Mouse (Mus musculus) left cerebral cortex, postnatal 4 days (tissue): Measurements from ENCODE around the gene Tns1. TPM values are rescaled to one million over a fixed set of nuclear protein-coding genes. Genes with fewer than 3 reads are reported as not detected.

ENCODE experiments used
- DNase-seq: peaks from one replicate; pipeline ENCODE4 v3.0.0-alpha.2; 2022
- intact Hi-C: fragments of 180-260 bp; cut with DNase I; formaldehyde crosslinking; loops from one replicate; pipeline ENCODE4 v1.15.1; 2025
- total RNA-seq, 2 experiments: library from RNA; stranded (reverse); gene quantifications; 2 replicates each; pipeline ENCODE4 v1.2.3; 2021

The Tns1 gene
- total RNA-seq, 2 experiments from 2014 or later = 19.6 to 21.4 TPM

DNA sequence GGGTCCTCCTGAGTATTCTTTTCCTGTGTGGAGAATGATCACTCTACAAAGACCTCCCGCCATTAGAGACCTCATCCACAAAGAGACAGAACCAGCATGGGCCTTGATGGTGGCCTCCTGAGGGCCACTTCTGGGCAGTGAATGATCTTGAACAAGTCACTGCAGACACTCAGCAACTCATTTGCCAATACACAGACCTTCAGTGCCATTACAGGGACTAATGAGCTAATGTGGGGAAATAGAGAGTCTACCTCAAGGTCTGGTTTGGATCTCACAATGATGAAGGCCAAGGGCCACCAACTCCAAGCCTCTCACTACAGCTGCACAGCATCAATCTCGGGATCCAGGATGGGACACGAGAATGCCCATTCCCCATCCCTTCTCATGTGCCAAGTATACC lies 127.6 kb downstream of the Tns1 start:
- no peak for DNase-seq
- intact Hi-C loops = loop anchor here (10.0 kb wide), 1 partner anchor 78 kb away; no protein-coding TSS in a partner anchor

DNA sequence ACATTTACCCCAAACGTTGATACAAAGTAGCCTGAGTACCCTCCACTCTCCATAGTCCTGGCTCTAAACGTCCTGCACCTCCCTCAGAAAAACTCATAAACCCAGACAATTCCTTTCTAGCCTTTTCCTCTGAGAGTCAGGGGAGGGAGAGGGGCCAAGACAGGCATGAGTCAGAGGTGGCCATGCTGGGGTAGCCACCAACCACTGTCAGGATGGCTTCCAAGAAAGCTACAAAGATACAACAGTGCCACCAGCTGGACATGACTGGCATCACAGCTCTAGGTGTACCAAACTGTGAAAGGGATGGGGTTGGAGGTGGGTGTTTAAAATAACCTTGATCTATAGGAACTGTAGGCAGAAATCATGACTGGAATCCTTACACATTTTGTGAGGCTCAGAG lies 128.0 kb downstream of the Tns1 start:
- intact Hi-C loops = loop anchor here (10.0 kb wide), 1 partner anchor 79 kb away; no protein-coding TSS in a partner anchor
- DNase-seq = peak; percentile 64

DNA sequence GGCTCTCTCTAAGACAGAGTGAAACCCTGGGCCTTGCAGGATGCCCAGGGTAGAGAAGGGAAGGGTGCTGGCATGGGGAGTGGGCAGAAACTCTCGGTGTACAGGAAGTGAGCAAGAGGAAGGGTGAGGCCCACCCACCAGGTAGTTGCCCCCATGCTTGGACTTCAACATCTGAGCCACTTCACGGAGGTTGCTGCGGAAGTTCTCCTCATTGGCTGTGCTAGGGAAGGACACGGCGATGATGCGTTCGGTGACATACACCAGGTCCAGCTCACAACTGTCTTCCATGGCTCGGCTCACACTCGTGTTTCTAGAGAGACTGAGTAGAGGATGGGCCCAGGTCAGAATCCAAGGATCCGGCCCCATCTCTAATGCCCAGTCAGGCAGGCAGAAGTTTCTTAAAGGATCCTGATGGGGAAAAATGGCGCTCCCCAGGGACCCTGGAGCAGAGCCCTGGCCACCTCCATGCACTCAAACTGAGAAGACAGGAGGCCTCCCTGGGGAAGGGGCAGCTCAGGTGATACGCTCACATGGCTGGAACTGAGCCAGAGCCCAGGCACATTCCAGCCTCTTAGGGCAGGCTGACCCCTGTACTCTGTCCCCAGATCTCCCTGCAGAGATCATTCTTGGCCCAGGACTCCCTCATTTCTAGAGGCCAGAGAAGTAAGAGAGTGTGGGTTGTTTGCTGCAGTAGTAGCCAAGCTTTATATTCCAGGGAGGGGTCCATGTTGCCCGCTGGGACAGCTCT lies 129.0 kb downstream of the Tns1 start:
- intact Hi-C loops = loop anchor here (10.0 kb wide), 1 partner anchor 80 kb away; no protein-coding TSS in a partner anchor
- DNase-seq = no peak

GRCm38 (mm10) chr1:73993901-73994426 lies 130.3 kb downstream of the Tns1 start:
- no peak for DNase-seq
- intact Hi-C loops = loop anchor here (10.0 kb wide), 1 partner anchor 81 kb away; no protein-coding TSS in a partner anchor

DNA sequence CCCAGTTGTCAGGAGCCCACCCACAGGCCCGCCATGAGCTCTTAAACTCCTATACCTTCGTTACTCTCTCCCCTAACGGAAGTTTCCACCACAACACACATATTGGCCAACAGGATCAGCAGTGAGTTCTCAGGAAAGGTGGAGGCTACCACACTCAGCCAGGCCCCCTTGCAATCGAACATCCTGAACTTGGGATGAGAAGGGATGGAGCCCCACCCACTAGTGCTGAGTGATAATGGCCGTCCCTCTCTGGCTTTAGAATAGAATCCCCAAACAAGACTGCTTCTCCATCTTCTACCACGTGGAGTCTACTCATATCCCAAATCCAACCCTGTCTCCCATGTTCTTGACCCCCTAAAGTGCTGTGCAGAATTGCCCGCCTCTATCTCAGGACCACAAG lies 131.0 kb downstream of the Tns1 start:
- intact Hi-C loops = loop anchor here (10.0 kb wide), 1 partner anchor 82 kb away; no protein-coding TSS in a partner anchor
- DNase-seq = no peak

GRCm38 (mm10) chr1:73992201-73992938 lies 131.9 kb downstream of the Tns1 start:
- intact Hi-C loops = loop anchor here (10.0 kb wide), 1 partner anchor 82 kb away; no protein-coding TSS in a partner anchor

GRCm38 (mm10) chr1:73991226-73991625 lies 133.0 kb downstream of the Tns1 start:
- intact Hi-C loops = loop anchor here (10.0 kb wide), 1 partner anchor 84 kb away; no protein-coding TSS in a partner anchor
- DNase-seq = no peak

More at GRCm38 (mm10) chr1:73992201-73992938, 131.9 kb downstream of the Tns1 start:
- no peak for DNase-seq

DNA sequence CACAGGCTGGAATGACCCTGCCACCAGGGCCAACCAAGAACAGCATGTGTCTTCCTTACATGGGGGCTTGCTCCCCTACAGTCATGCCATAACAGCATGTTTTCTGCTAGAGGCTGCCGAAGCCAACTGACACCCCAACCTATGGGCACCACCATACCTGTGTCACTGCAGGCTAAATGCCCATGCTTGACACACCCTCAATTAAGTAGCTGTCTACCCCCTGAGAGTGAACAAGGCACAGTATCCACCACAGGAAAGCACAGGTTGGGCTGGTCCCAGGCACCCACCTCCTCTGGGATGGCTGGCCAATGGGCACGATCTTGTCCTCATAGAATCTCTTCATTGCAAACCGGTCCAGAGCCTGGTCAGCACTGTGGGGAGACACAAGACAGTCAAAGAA lies 134.2 kb downstream of the Tns1 start:
- no peak for DNase-seq
- intact Hi-C loops = loop anchor here (10.0 kb wide), 1 partner anchor 85 kb away; no protein-coding TSS in a partner anchor

DNA sequence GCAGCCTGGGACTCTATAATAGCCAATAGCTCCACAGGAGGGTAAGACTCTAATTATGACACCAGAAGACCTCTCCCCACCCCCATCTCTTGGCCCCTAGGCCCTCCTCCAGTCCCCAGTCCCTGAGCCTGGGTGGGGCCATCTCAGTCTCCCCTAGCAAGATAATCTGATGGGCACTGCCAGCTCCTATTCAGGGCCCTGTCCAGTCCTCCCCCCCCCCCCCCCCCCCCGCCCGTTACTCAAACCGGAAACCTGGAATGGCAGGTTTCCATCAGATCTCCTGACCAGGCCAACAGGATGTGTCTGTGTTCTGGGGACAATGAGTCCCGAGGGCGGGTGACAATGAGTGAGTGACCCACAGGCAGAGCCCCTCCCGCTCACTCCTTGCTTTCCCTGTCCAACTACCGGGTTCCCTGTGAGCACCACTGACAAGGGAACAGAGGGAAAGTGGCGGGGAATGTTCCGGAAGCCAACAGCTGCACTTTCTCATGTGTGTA lies 136.5 kb downstream of the Tns1 start:
- no peak for DNase-seq
- intact Hi-C loops = loop anchor here (2.0 to 5.0 kb wide), 2 partner anchors 65 to 85 kb away; no protein-coding TSS in a partner anchor

- peak; percentile 56 for DNase-seq
- intact Hi-C loops = loop anchor here (2.0 to 5.0 kb wide), 2 partner anchors 64 to 84 kb away; no protein-coding TSS in a partner anchor
These were observed 137.8 kb downstream of the Tns1 start for GRCm38 (mm10) chr1:73986268-73987045.

- DNase-seq = no peak
- intact Hi-C loops = loop anchor here (2.0 to 5.0 kb wide), 2 partner anchors 63 to 83 kb away; no protein-coding TSS in a partner anchor
These were observed 138.6 kb downstream of the Tns1 start for GRCm38 (mm10) chr1:73985611-73986010.

DNA sequence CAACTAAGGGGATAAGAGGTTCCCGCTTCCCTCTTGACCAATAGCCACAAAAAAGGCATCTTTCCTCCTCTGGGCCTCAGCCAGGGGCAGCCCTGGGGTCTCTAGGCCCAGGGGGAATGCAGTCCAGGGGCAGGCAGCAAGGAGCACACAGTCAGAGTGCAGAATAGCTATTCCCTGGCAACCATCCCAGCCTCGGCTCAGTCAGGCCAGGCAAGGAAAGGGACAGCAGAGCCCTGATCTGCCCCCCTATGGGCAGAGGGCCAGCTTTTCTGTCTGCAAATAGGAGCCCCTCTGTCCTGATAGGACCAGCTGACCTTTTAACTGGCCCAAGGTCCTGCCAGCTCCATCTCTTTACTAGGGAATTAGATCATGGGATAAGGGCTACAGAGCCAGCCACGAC lies 145.0 kb downstream of the Tns1 start:
- intact Hi-C loops = no loop called here
- DNase-seq = peak; percentile 79

DNA sequence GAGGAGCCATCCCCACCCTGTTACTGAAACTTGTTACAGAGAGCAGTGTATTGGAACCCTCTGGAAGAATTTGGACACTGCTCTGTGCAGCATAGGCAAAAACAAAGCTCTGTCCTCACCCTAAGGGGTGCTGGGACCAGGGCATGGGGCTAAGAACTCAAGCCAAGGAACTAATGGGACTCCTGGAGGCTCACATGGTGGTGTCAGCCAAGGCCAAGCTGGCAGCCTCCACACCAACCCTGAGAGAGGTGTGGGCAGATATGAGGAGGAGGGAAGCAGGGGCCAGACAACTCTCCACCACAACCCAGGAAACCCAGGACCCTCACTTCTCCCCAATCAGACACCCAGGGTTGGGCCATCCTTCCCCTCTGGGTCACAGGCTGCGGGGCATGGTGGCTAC lies 145.7 kb downstream of the Tns1 start:
- no peak for DNase-seq
- intact Hi-C loops = no loop called here

DNA sequence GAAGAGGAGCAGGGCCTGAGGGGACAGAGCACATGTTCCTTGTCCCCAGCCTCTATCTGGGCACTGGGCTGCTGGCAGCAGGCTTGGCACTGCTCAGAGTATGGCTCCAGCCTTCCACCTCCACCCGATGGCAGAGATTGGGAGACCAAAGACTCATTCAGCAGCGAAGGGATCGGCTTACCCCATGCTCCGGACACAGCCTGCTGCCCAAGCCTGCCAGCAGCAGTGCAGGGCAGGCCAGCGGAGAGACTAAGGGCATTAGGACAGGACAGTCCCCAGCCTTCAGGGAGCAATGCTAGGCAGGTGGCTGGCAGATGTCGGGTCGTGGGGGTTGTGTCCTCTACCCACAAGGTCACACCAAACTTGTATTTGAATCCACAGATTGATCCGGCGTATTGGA lies 150.3 kb downstream of the Tns1 start:
- DNase-seq = no peak
- intact Hi-C loops = no loop called here

GRCm38 (mm10) chr1:73972726-73973125 lies 151.5 kb downstream of the Tns1 start:
- DNase-seq = no peak
- intact Hi-C loops = no loop called here

GRCm38 (mm10) chr1:73970161-73970730 lies 154.0 kb downstream of the Tns1 start:
- intact Hi-C loops = no loop called here
- no peak for DNase-seq

GRCm38 (mm10) chr1:73968712-73969511 lies 155.3 kb downstream of the Tns1 start:
- intact Hi-C loops = no loop called here
- DNase-seq = peak; percentile 35

GRCm38 (mm10) chr1:73966411-73967238 lies 157.6 kb downstream of the Tns1 start:
- intact Hi-C loops = no loop called here
- DNase-seq = no peak
